Mouse (Mus musculus): Measurements from ENCODE around the gene Mak. TPM values are rescaled to one million over a fixed set of nuclear protein-coding genes. Genes with fewer than 3 reads are reported as not detected.
A peak's percentile ranks its signal among the peaks of the same experiment; 100 is the strongest.

Mak gene
- 0.74 and 0.81 TPM in 2 replicates for polyA plus RNA-seq (2015; fragmentation: Nextera tagmentation; extraction: Ambion mirVana)

- ATAC-seq = peak; percentile 93
- H3K9me3 ChIP-seq (replicated peaks) = no peaks in the 10 kb centered on the region
- no peaks in the 10 kb centered on the region for H3K36me3 ChIP-seq (ENCODE audit: poor library complexity, severe bottlenecking)
- peaks cover 15% of the 10 kb centered on the region for H3K4me1 ChIP-seq
- peak within 1 kb of the TSS; percentile 40 for H3K9ac ChIP-seq
- H3K27ac ChIP-seq = no peak within 1 kb of the TSS
- peak within 1 kb of the TSS; percentile 77 for H3K4me2 ChIP-seq
- WGBS = under 1% methylated on average over 33 of the region's 40 CpGs
- peak within 1 kb of the TSS; percentile 47 for H3K4me3 ChIP-seq
- H3K27me3 ChIP-seq = peaks cover 47% of the 10 kb centered on the region
Observed at GRCm38 (mm10) chr13:41079421-41079780, at the start of gene Mak. TSS of gene Mak (minus strand) at chr13:41079706.

DNA sequence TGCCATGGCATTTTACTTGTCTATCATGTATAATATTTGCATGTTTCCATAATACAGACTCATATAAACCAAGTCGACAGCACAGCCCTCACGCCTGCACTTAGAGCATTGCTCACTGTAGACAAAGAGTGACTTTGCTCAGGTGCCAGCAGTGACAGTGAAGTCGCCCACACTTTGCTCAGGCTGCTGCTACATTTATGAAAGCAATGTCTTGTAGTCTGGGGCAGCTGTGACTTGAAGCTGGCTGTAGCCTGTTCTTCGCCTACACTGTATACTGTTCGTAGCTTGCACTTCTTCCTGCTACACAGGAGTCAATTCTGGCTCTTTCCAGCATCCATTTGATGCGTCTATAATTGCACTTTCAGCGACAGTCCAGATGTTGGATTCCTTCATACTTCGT lies 49.6 kb upstream of the Mak start:
- no peaks in the 10 kb centered on the region for H3K27me3 ChIP-seq
- no peaks in the 10 kb centered on the region for H3K9me3 ChIP-seq (replicated peaks)
- no peaks in the 10 kb centered on the region for H3K36me3 ChIP-seq (ENCODE audit: poor library complexity, severe bottlenecking)
- no peak for ATAC-seq
- no peak overlapping the region for H3K9ac ChIP-seq
- no peak overlapping the region for H3K27ac ChIP-seq
- H3K4me2 ChIP-seq = no peak overlapping the region
- WGBS = 87% methylated on average over 8 of the region's 8 CpGs
- no peaks in the 10 kb centered on the region for H3K4me1 ChIP-seq
- no peak overlapping the region for H3K4me3 ChIP-seq

GRCm38 (mm10) chr13:41128326-41128725 lies 48.8 kb upstream of the Mak start:
- Histone ChIP-seq H3K4me1 (no peaks in the 10 kb centered on the region), H3K4me2 (no peak overlapping the region), H3K4me3 (no peak overlapping the region), H3K27ac (no peak overlapping the region), H3K9me3 (replicated peaks) (no peaks in the 10 kb centered on the region), H3K9ac (no peak overlapping the region), H3K36me3 (ENCODE audit: poor library complexity, severe bottlenecking) (no peaks in the 10 kb centered on the region), H3K27me3 (no peaks in the 10 kb centered on the region)
- 88% methylated on average over 8 of the region's 8 CpGs for WGBS
- no peak for ATAC-seq

- Histone ChIP-seq H3K9me3 (replicated peaks) (no peaks in the 10 kb centered on the region), H3K4me2 (no peak overlapping the region), H3K4me1 (no peaks in the 10 kb centered on the region), H3K36me3 (ENCODE audit: poor library complexity, severe bottlenecking) (no peaks in the 10 kb centered on the region), H3K4me3 (no peak overlapping the region), H3K27me3 (no peaks in the 10 kb centered on the region), H3K27ac (no peak overlapping the region; the same call in 1 of the 2 replicates), H3K9ac (no peak overlapping the region)
- ATAC-seq = 0 out of 2 replicates have a peak, but pooled peaks have one; percentile 33
- WGBS = 64% methylated on average over 6 of the region's 6 CpGs
Observed at GRCm38 (mm10) chr13:41123666-41124225, 44.2 kb upstream of the Mak start.

- ATAC-seq = no peak
- H3K4me3 ChIP-seq = no peak overlapping the region
- no peak overlapping the region for H3K9ac ChIP-seq
- no peak overlapping the region for H3K27ac ChIP-seq
- H3K4me2 ChIP-seq = no peak overlapping the region
- H3K9me3 ChIP-seq (replicated peaks) = no peaks in the 10 kb centered on the region
- H3K36me3 ChIP-seq (ENCODE audit: poor library complexity, severe bottlenecking) = no peaks in the 10 kb centered on the region
- 36% methylated on average over 9 of the region's 9 CpGs for WGBS
- no peaks in the 10 kb centered on the region for H3K4me1 ChIP-seq
- H3K27me3 ChIP-seq = peaks cover 3% of the 10 kb centered on the region; the same call in 1 of the 2 replicates
Observed at GRCm38 (mm10) chr13:41119152-41119945, 39.8 kb upstream of the Mak start.

GRCm38 (mm10) chr13:41113940-41114339 lies 34.4 kb upstream of the Mak start, which contains the start of gene Sycp2l:
TSS of gene Sycp2l (plus strand) at chr13:41114307.
- no peak within 1 kb of the TSS for H3K9ac ChIP-seq
- no peaks in the 10 kb centered on the region for H3K9me3 ChIP-seq (replicated peaks)
- H3K4me1 ChIP-seq = 0 out of 2 replicates have a peak, but pooled peaks cover 2% of the 10 kb centered on the region
- ATAC-seq = no peak
- no peak within 1 kb of the TSS for H3K27ac ChIP-seq
- peaks cover 10% of the 10 kb centered on the region for H3K27me3 ChIP-seq
- no peak within 1 kb of the TSS for H3K4me3 ChIP-seq
- WGBS = 24% methylated on average over 14 of the region's 14 CpGs
- no peaks in the 10 kb centered on the region for H3K36me3 ChIP-seq (ENCODE audit: poor library complexity, severe bottlenecking)
- peak within 1 kb of the TSS; percentile 32 for H3K4me2 ChIP-seq

DNA sequence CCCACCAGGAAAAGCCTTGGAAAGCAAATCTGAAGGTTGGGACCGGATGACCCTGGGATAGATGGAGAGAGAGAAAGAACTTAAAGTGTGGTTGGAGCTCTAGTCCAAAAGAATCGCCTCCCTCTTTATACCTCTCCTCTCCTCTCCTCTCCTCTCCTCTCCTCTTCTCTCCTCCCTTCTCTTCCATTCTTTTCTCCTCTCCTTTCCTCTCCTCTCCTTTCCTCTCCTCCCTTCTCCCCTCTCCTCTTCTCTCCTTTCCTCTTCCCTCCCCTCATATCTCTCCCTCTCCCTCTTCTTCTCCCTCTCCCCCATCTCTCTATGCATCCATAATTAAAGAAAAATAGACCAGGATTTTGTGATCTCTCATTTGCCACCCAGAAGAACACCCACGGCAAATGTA lies 31.4 kb upstream of the Mak start, which contains the start of gene Gcm2:
Gene Gcm2, minus strand, starts transcription at position 101 of the 400 bp plus-strand sequence.
- H3K9me3 ChIP-seq (replicated peaks) = no peaks in the 10 kb centered on the region
- H3K27ac ChIP-seq = no peak within 1 kb of the TSS
- 0 out of 2 replicates have a peak, but pooled peaks cover 2% of the 10 kb centered on the region for H3K4me1 ChIP-seq
- peaks cover 10% of the 10 kb centered on the region for H3K27me3 ChIP-seq
- H3K9ac ChIP-seq = no peak within 1 kb of the TSS
- H3K4me2 ChIP-seq = no peak within 1 kb of the TSS
- 75% methylated on average over 3 of the region's 3 CpGs for WGBS
- H3K4me3 ChIP-seq = no peak within 1 kb of the TSS
- H3K36me3 ChIP-seq (ENCODE audit: poor library complexity, severe bottlenecking) = no peaks in the 10 kb centered on the region
- ATAC-seq = no peak

GRCm38 (mm10) chr13:41105541-41105940 lies 26.0 kb upstream of the Mak start:
- Histone ChIP-seq H3K9ac (no peak overlapping the region), H3K4me1 (no peaks in the 10 kb centered on the region), H3K9me3 (replicated peaks) (no peaks in the 10 kb centered on the region), H3K27ac (no peak overlapping the region), H3K4me2 (no peak overlapping the region), H3K36me3 (ENCODE audit: poor library complexity, severe bottlenecking) (no peaks in the 10 kb centered on the region), H3K4me3 (no peak overlapping the region), H3K27me3 (no peaks in the 10 kb centered on the region)
- no peak for ATAC-seq
- 93% methylated on average over 13 of the region's 13 CpGs for WGBS

DNA sequence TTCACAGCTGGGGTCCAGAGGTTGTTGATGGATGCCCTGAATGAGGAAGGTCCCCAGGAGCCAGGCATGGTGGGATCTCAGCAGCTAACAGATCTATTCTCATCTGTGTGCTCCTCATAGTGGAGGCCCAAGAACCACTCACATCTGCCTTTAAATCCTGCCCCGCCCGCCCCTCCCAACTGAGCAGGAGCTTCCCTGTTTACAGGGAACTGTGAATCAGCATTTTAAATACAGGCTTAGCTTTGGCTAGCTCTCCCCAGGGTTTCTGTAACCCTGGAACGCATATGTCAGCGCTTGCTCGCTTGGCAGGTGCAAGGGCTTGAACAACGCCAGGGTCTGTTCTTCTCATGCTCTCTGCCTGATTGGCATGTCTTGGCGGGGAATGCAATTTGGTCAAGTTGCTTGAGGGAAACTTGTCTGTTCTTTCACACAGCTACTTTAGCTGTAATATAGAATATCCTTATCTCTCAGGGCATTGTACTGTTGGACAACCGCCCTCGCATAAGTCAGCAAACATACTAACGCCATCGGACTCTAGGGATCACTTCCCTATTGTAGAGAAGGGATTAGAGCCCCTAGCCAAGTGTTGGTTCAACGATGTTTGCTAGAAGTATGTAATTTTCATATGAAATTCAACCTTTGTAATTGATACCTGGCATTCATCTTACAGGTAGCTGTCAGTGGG lies 24.5 kb upstream of the Mak start:
- H3K9ac ChIP-seq = no peak overlapping the region
- H3K4me1 ChIP-seq = no peaks in the 10 kb centered on the region
- no peak overlapping the region for H3K4me2 ChIP-seq
- H3K9me3 ChIP-seq (replicated peaks) = no peaks in the 10 kb centered on the region
- H3K4me3 ChIP-seq = no peak overlapping the region
- ATAC-seq = no peak
- no peaks in the 10 kb centered on the region for H3K27me3 ChIP-seq
- 77% methylated on average over 12 of the region's 12 CpGs for WGBS
- H3K36me3 ChIP-seq (ENCODE audit: poor library complexity, severe bottlenecking) = no peaks in the 10 kb centered on the region
- H3K27ac ChIP-seq = no peak overlapping the region

DNA sequence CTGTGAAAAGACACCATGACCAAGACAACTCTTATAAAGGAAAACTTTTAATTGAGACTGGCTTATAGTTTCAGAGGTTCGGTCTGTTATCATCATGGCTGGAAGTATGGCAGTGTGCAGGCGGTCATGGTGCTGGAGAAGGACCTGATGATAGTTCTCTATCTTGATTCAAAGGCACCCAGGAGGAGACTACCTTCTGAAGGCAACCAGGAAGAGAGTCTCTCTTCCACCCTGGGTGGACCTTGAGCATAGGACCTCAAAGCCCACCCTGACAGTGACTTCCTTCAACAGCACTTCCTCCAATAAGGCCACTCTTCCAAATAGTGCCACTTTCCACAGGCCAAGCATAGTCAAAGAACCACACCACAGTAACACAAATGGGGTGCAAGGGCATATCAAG lies 20.5 kb upstream of the Mak start:
- H3K27ac ChIP-seq = no peak overlapping the region
- H3K9me3 ChIP-seq (replicated peaks) = no peaks in the 10 kb centered on the region
- H3K36me3 ChIP-seq (ENCODE audit: poor library complexity, severe bottlenecking) = no peaks in the 10 kb centered on the region
- no peaks in the 10 kb centered on the region for H3K27me3 ChIP-seq
- no peak for ATAC-seq
- H3K4me3 ChIP-seq = no peak overlapping the region
- no peaks in the 10 kb centered on the region for H3K4me1 ChIP-seq
- no peak overlapping the region for H3K9ac ChIP-seq
- no peak overlapping the region for H3K4me2 ChIP-seq
- WGBS = 89% methylated on average over 2 of the region's 2 CpGs

GRCm38 (mm10) chr13:41098325-41098724 lies 18.8 kb upstream of the Mak start:
- Histone ChIP-seq H3K4me1 (no peaks in the 10 kb centered on the region), H3K4me2 (no peak overlapping the region), H3K4me3 (no peak overlapping the region), H3K36me3 (ENCODE audit: poor library complexity, severe bottlenecking) (no peaks in the 10 kb centered on the region), H3K27me3 (no peaks in the 10 kb centered on the region), H3K9ac (no peak overlapping the region), H3K27ac (no peak overlapping the region), H3K9me3 (replicated peaks) (no peaks in the 10 kb centered on the region)
- 91% methylated on average over 15 of the region's 15 CpGs for WGBS
- no peak for ATAC-seq
